Mouse (Mus musculus) left cerebral cortex, postnatal 25 days (tissue): ENCODE results near the gene Wdr95. TPM values are rescaled to one million over a fixed set of nuclear protein-coding genes. Genes with fewer than 3 reads are reported as not detected.
"Not testable (repeated sequence)": the region's sequence is repeated elsewhere in the genome, so short reads cannot be mapped to it uniquely, and the experiment has no call there.

ENCODE experiments used
- DNase-seq, 2 experiments: peaks; one replicate each; pipeline ENCODE4 v3.0.0; 2022; ENCODE audit warnings: low spot score in 2 of 2, mixed read lengths in 1 of 2
- intact Hi-C: fragments of 180-260 bp; cut with DNase I; formaldehyde crosslinking; loops from one replicate; pipeline ENCODE4 v1.15.1; 2025
- total RNA-seq, 2 experiments: library from RNA; stranded (reverse); gene quantifications; 2 replicates each; pipeline ENCODE4 v1.2.3; 2021

Wdr95 gene
- total RNA-seq, 2 experiments from 2014 or later: 0.53 to 0.85 TPM

DNA sequence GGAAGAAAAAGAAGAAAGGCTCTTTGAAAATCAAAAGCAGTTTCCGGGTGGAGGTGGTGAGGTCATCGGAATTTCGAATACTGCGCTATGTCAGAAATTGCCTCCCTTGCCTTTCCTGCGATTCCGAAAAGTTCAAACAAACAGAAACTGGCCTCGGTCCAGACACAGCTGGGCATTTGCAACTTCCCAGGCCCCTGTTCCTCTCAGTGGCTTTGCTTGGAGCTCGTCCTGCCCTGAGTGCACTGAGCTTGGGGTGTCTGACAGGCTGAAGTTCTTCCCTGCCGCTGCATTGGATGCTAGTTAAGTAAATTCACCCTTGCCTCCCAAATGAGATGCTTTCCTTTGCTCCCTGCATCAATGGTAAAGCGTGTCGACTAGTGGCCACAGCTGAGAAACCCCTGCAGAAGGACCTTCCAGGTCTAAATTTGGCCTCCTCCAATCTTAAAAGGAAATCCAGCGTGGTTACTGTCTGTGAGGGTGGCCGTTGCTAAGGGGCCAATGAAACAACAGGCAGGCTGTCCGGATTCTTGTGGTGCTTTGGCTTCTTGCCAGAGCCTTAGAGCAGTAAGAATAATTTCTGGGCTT is 14.3 kb upstream of the Wdr95 start:
- peak; percentile 64 to 78 for DNase-seq
- intact Hi-C loops: no loop called here

DNA sequence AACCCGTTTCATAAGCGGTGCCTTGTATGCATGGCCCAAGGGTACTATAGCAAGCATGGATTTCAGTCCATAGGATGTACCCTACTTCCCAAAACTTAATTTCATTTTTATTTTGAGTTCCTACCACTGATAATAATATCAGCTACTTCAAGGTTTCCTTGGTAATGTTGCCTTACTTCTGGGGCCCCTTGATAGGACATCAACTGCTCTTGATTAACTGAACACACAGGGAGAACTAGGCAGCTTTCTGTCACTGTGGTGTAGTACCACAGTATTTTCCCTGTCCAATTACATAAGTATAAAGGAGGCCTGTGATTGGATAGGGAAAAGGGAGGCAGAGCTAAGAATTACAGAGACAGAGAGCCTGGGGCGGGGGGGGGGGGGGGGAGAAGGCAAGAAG is 13.6 kb upstream of the Wdr95 start:
- DNase-seq: no peak
- intact Hi-C loops: no loop called here

DNA sequence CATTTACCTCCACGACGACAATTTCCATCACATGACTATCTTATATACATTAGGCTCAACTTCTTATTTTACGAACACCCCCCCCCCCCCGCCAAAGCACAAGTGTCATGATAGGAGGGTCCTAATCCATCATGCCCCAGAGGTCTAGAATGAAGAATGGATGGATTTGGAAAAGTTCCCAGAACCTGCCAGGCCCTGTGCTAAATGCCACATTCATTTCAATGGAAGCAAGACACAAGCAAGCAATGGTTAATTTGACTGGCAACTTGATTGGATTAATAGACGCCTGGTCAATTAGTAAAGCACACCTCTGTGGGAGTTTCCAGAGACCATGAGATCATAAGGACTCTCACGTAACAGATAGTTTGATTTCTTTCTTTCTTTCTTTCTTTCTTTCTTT is 11.4 kb upstream of the Wdr95 start:
- DNase-seq: no peak
- intact Hi-C loops: no loop called here

DNA sequence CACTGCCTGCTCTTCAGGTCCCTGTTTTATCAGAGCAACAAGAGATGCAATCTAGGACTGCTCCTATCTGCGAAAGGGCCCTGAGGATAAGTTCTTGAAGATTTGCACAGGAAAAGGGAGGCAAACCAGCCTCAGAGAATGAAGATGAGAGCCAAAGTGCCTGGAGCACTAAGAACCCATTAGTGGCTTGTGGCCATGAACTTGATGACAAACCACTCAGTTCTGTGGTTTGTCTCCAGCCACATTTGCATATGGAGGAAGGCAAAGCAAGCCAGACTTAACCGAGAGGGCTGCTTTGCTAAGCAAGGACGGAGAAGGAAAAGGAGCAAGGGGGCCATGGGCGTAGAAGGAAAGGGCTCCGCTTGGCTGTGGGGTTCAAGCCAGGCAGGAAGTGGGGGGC is 7.7 kb upstream of the Wdr95 start:
- intact Hi-C loops: loop anchor here (5.0 to 10.0 kb wide), 4 partner anchors 39 to 706 kb away; partner anchors contain the start of genes Hmgb1 and Uspl1
- no peak for DNase-seq

DNA sequence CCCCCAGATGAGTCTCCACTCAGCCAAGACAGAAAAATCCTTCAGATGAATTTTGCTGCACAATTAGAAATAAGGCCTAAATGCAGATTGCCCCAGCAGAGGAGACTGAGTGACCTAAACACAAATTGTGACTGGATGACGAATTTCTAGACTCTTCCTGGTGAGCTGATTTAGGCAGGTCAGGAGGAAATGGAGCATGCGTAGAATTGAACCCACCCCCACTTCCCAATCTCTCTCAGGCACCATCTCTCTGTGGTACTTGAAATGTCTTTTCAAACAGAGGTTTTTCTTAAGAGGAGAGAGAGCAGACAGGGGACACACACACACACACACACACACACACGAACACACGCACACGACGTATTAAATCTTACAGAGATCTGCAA is 4.6 kb upstream of the Wdr95 start:
- no peak for DNase-seq
- intact Hi-C loops: loop anchor here (2.0 to 10.0 kb wide), 7 partner anchors 42 to 709 kb away; partner anchors contain the start of genes Hmgb1 and Uspl1

DNA sequence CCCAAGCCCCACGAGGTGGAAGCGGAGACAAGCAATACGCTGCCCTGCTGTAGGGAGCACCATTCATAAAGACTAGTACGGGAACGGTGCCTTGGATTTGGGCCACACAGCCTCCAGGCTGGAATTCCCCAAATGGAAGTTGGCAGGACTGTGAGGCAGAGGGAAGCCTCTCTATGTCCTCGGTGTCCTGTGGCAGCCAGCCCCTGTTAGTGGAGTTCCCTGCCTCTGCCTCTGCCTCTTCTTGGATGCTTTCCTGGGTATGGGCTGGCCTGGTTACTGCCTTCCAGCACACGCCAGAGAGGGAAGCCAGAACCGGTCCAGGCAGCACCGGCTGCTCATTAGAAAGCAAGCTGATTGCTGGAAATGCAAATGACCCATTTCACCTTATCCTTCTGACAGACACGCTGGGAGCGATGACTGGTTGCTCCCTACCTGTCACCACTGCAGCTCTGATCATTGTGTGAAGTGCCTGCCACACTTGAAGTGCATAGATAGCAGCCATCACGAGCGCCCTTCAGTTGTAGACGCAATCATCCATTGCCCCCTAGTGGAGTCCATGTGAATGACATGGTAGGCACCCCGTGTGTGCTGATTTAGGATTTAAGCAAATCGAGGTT is 4.1 kb upstream of the Wdr95 start:
- intact Hi-C loops: loop anchor here (2.0 to 10.0 kb wide), 7 partner anchors 42 to 710 kb away; partner anchors contain the start of genes Hmgb1 and Uspl1
- DNase-seq: peak; percentile 92 to 97

DNA sequence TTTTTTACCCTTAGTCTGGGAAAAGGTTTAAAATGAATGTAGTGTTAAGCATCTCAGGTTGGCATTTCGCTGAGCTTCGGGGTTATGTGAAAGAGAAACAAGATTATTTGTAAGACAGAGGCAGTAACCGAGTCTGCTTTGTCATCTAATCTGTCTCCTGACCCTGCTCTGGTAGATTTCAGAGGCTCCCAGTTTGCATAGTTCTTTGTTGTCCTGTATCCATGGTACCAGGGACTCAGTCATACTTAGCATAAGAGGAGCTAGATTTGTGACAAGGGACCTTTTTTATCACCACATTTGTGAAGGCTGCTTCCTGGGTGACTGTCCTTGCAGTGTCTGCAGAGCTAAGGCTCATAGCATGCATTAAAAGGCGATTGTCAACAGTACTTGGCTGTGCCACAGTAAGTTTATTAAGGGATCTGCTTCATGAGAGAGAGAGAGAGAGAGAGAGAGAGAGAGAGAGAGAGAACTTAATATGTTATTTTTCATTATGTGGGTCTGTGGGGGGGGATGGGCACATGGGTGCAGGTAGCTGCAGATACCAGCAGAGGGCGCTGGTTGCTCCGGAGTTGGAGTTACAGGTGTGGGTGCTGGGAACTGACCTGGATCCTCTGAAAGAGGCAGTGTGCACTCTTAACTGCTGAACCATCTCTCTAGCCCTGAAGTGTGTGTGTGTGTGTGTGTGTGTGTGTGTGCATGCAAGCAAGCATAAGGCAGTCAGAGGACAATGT is 3.3 kb upstream of the Wdr95 start:
- intact Hi-C loops: loop anchor here (2.0 to 10.0 kb wide), 5 partner anchors 74 to 710 kb away; partner anchors contain the start of genes Hmgb1 and Uspl1
- peak in 1 of 2 experiments; percentile 38 for DNase-seq

DNA sequence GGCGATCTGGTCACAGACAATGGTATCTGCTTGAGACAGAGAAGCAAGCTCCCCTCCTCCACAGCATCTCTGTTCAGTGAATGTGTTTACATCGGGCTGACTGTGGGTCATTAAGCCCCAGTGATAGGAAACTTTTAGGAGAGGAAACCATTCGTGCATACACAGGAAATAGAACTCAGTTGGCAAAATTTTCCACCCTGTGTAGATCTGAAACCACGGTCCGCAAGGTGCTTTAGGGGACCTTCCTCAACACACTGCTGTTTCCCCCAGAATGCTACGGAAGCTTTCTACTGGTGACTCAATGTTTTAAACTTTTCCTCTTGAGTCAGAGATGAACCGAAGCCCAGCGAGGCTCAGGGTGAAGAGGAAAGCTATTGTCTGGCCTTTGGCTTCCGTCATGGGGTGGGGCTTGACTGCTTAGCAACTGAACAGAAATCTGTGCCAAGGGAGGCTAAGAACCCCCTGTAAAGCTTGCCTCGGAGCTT is 2.0 kb upstream of the Wdr95 start:
- peak in 1 of 2 experiments; percentile 39 for DNase-seq
- intact Hi-C loops: loop anchor here (10.0 kb wide), 2 partner anchors 342 to 712 kb away; partner anchors contain the start of genes Hmgb1 and Uspl1

DNA sequence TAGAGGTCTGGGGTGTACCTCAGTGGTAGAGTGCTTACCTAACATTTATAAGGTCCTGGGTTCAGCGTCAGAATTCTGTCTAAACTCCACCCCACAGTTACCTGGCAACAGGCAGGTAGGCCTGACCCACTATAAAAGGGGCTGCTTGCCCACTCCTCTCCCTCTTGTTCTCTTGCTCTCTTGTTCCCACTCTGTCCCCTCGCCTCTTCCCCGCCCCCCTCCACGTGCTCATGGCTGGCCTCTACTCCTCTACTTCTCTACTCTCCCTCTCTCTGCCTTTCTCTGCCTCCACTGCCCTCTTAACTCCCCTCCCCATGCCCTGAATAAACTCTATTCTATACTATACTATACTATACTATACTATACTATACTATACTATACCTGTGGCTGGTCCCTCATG is 1.2 kb upstream of the Wdr95 start:
- intact Hi-C loops: loop anchor here (10.0 kb wide), 2 partner anchors 342 to 712 kb away; partner anchors contain the start of genes Hmgb1 and Uspl1
- not testable (repeated sequence) for DNase-seq

DNA sequence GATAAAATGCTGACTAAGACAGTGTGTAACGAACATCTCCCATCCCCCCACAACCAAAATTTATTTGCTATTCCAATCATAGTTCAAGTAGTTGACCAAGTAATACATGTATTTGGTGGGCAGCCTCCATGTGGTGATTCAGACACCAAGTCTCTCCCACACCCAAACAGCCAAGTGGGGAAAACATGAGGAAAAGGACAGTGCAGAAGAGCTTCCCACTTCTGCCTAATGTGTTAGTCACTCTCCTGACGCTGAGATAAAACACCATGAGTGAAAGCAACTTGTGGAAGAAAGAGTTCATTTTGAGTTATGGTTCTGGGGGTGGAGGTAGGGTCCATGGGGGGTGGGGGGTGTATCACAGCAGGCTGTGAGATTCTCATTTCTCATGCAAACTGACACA is 5.4 kb downstream of the Wdr95 start:
- DNase-seq: no peak
- intact Hi-C loops: no loop called here

DNA sequence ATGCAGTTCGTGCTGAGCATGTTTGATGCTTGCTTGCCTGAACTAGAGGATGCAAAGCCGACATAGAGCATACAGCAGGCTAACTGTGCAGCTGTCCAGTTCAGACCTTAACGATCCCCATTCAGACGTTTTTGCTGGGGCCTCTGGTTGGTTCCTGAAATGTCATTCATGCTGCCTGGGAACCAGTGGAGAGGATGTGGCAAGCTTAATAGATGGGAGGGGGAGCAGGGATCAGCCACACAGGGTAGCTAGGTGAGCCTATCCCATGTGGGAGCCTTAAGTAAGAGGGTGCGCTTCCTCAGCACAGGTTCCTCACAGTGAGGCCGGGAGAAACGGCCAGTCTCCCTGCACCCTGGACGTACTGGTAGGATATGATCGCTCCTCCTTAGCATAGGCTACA is 7.5 kb downstream of the Wdr95 start:
- intact Hi-C loops: loop anchor here (2.0 kb wide), 1 partner anchor 99 kb away; no protein-coding TSS in a partner anchor
- DNase-seq: peak in 1 of 2 experiments; percentile 54

DNA sequence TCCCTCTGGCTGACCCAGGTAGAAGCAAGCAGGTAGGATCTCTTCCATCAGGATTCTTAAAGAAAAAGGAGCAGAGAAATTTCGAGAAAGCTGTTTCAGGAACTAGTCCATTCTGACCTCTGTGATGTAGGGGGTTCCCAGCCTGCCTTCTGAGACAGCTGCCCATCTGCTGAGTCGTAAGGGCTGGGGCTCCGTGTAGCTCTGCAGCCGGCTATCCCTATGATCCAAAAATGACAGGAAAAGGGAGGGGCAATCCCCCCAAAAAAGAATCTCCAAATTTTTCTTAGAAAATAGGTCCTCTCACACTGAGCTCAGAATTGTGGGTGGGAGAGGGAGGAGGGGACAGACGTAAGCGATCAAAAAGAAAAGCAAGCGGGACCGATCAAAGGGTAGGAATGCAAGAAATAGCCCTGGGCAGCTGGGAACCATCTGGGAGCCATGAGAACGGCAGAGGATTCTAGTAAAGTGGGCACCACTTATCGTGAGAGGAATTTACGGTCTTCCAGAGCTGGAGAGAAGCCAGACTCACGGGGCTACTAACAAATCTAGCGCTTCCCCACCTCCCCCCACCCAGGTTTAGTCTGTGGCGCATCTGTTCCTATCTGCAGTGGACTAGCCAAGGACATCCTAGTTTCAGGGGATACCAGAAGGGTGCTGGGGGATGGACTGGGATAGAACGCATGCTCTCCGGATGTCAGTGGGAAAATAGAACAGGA is 9.5 kb downstream of the Wdr95 start:
- DNase-seq: peak; percentile 45 to 91
- intact Hi-C loops: loop anchor here (1.0 to 2.0 kb wide), 2 partner anchors 74 to 97 kb away; no protein-coding TSS in a partner anchor

DNA sequence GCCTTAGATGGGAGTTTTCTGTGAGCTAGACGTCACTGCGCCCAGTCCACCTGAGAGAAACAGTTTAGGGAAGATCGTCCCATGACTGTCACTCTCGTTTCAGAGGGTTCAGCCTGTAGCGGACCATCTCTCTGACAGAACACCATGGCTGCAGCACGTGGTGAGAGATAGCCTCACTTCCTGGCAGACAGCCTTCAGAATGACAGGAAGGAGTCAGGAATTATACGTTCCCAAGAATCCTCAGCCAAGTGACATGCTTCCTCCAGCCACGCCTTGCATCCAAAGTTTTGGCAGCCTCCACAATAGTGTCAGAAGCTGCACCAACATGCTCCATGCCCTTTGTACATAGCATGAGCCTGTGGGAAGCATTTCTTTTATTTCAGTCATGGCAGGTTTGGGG is 10.1 kb downstream of the Wdr95 start:
- intact Hi-C loops: loop anchor here (1.0 kb wide), 1 partner anchor 74 kb away; no protein-coding TSS in a partner anchor
- DNase-seq: no peak

DNA sequence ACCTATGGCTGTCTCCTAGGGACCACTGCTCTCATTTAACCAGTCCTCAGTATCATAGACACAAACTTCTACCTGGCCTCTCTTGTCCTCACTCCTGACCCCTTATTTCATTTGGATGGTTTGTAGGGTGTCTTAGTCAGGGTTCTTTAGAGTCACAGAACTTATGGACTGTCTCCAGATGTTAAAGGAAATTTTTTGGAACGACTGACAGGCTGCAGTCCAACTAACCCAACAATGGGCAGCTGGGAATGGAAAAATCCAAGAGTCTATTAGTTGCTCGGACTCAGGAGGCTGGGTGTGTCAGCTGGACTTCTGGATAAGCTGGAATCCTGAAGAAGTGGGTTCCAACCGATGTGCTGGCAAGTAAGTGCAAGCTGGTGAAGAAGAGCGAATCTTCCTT is 10.6 kb downstream of the Wdr95 start:
- no peak for DNase-seq
- intact Hi-C loops: no loop called here

DNA sequence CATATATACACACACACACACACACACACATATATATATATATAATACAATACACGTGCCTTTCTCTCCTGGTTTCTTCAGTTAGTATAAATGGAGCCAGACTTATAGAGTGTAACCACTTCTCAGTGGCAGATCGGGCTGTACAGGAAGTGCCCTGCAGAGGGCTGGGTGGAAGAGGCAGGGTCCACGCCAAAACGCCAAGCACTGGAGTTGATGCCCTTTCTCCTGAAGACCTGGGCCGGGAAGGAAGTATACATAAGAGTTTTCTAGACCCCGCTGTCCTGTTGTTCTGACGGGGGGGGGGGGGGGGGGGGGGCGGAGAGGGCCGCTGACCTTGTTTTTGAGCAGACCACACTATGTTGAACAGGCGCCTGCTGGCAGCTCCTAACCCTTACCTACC is 22.7 kb downstream of the Wdr95 start:
- no peak for DNase-seq
- intact Hi-C loops: no loop called here

DNA sequence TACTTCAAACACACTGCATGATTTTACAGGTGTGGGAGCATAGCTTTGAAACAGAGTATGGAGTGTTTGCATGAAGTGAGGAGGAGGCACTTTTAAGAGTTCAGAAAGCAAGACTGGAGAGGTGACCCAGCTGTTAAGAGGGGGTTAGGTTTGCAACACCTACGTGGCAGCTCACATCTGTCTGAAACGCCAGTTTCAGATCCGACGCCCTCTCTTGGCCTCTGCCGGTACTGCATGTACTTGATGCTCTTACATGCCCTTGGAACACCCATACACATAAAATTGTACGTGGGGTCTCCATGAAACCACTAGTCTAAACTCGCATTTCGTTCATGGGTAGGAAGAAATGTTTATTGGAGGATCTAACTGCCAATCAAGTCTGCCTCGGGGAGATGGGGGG is 24.3 kb downstream of the Wdr95 start:
- DNase-seq: peak in 1 of 2 experiments; percentile 42
- intact Hi-C loops: no loop called here

DNA sequence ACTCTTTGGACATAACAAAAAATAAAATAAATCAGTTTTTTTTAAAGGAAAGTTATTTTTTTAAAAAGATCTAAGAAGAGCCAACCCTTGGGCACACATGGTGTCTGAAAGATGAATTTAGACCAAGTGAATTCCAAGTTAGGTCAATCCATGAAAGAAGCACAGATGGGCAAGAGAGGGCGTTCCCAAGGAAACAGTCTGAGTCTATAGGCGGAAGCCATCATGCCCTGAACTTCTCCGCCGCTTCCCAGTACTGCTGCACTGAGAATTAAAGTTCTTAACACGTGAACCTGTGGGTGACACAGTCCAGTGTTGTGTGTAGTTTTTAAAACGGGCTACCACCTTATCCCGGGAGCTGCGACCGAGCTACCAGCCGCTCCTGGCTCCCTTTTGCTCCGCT is 24.9 kb downstream of the Wdr95 start:
- peak in 1 of 2 experiments; percentile 53 for DNase-seq
- intact Hi-C loops: no loop called here

DNA sequence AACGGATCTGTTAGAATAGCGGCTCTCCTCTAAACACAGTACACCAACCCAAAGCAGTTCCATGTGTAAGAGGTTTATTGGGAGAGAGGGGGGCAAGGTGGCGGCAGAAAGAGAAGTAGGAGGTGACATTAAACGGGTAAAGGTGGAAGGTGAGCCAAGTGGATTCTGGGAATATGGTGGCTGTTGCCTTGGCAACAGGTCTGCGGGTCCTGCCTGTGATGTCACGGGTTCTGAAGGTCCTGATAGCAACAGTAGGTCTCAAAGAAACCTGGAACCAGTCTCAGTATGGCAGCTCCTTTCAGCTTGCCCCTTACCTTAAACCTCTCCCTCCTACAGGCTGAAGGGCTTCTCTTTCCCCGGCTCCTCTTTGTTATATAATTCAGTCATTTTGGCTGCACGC is 25.9 kb downstream of the Wdr95 start:
- DNase-seq: no peak
- intact Hi-C loops: no loop called here

DNA sequence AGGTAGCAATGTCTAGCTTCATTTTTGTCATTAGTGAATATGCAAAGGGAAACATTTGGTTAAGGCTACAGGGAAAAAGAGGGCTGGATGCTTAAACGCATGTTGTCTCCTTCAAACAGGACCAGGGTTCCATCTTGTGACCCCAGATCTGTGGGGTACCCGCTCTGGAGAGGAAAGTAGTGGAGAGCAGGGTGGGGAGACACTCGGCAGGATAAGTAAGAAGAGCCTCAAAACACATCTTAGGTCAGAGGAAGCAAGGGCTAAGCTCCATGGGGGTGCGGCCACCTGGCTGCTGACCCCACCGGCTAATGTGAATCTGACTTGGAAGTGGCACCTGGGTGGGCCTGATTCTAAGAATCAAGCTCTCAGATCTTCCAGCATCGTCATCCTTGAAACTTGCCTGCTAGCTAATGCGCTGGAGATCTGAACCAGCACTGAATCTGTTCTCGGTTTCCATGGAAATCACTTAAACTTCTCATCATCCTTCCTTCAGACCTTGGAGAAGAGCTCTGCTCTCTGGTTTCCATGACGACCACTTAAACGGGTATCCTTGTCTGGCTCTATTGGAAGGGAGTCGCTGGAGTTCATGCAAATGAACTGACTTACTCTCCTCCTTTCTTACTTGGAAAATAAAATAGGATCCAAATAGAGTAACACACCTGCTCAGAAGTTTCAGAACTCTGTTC is 32.6 kb downstream of the Wdr95 start:
- intact Hi-C loops: no loop called here
- peak; percentile 46 to 91 for DNase-seq
